Mouse (Mus musculus) hindbrain, embryonic 10.5 days (tissue): ENCODE measurements around the gene Olfr703. TPM values are rescaled to one million over a fixed set of nuclear protein-coding genes. Genes with fewer than 3 reads are reported as not detected.

Experiments used
- DNase-seq: peaks from one replicate; pipeline ENCODE4 v3.0.0-alpha.2; 2017; ENCODE audit warnings: low spot score
- H3K27ac ChIP-seq: fragments of 300-500 bp; sonication (generic); 2 replicates; pipeline ENCODE4 v1.5.1; 2016; ENCODE audit warnings: mild to moderate bottlenecking, moderate library complexity
- H3K27me3 ChIP-seq: fragments of 300-500 bp; sonication (generic); 2 replicates; pipeline ENCODE4 v1.6.1; 2016; ENCODE audit warnings: mild to moderate bottlenecking; ENCODE audit not compliant: poor library complexity, insufficient read depth, severe bottlenecking
- H3K36me3 ChIP-seq: fragments of 300-500 bp; sonication (generic); 2 replicates; pipeline ENCODE4 v1.6.1; 2016; ENCODE audit warnings: mild to moderate bottlenecking, moderate library complexity
- H3K4me1 ChIP-seq: fragments of 300-500 bp; sonication (generic); replicated peaks from 2 replicates; pipeline ENCODE4 v1.6.1; 2016; ENCODE audit warnings: mild to moderate bottlenecking
- H3K4me3 ChIP-seq: fragments of 300-500 bp; sonication (generic); 2 replicates; pipeline ENCODE4 v1.5.1; 2016; ENCODE audit warnings: mild to moderate bottlenecking, moderate library complexity
- H3K9me3 ChIP-seq: fragments of 300-500 bp; sonication (generic); 2 replicates; pipeline ENCODE4 v1.6.1; 2016; ENCODE audit warnings: mild to moderate bottlenecking, moderate library complexity
- WGBS: fragments of 180-500 bp; shearing (Covaris S2); methylation state at CpG from one replicate; pipeline ENCODE4 v1.1.7; 2016; 5-methylcytosine and 5-hydroxymethylcytosine counted together
- polyA plus RNA-seq: library from polyadenylated mRNA; unstranded; fragments of >200 nt; fragmentation: Nextera tagmentation; extraction: Ambion mirVana; gene quantifications from 2 replicates; pipeline ENCODE4 v1.2.1, GENCODE M21; 2016

Gene Olfr703
- polyA plus RNA-seq: not detected in 2 replicates

- 62% methylated on average over 2 of the region's 2 CpGs for WGBS
- H3K27ac ChIP-seq: no peak within 1 kb of the TSS
- H3K4me3 ChIP-seq: no peak within 1 kb of the TSS
- no peaks in the 10 kb centered on the region for H3K27me3 ChIP-seq
- DNase-seq: no peak
- H3K36me3 ChIP-seq: no peaks in the 10 kb centered on the region
- H3K9me3 ChIP-seq: no peaks in the 10 kb centered on the region
- no peaks in the 10 kb centered on the region for H3K4me1 ChIP-seq
Observed at GRCm38 (mm10) chr7:106843060-106843459, at the start of gene Olfr703. Gene Olfr703, plus strand, starts transcription at chr7:106843360.

- Histone ChIP-seq H3K4me3 (no peak within 1 kb of the TSS), H3K27ac (no peak within 1 kb of the TSS), H3K36me3 (no peaks in the 10 kb centered on the region), H3K9me3 (no peaks in the 10 kb centered on the region), H3K4me1 (no peaks in the 10 kb centered on the region), H3K27me3 (no peaks in the 10 kb centered on the region)
- DNase-seq: no peak
- WGBS: 91% methylated on average over 1 of the region's 1 CpGs
Observed at GRCm38 (mm10) chr7:106808734-106809133, 34.4 kb upstream of the Olfr703 start, which contains the start of gene Olfr700. Gene Olfr700, minus strand, starts transcription at chr7:106808834.

GRCm38 (mm10) chr7:106813829-106814228, 29.3 kb upstream of the Olfr703 start, which contains the start of gene Olfr701:
Gene Olfr701, plus strand, starts transcription at chr7:106814129.
- H3K27ac ChIP-seq: no peak within 1 kb of the TSS
- no peaks in the 10 kb centered on the region for H3K9me3 ChIP-seq
- WGBS: 79% methylated on average over 2 of the region's 2 CpGs
- DNase-seq: no peak
- no peak within 1 kb of the TSS for H3K4me3 ChIP-seq
- H3K4me1 ChIP-seq: no peaks in the 10 kb centered on the region
- no peaks in the 10 kb centered on the region for H3K36me3 ChIP-seq
- no peaks in the 10 kb centered on the region for H3K27me3 ChIP-seq

- no peaks in the 10 kb centered on the region for H3K9me3 ChIP-seq
- WGBS: 72% methylated on average over 2 of the region's 2 CpGs
- no peaks in the 10 kb centered on the region for H3K27me3 ChIP-seq
- H3K4me3 ChIP-seq: no peak overlapping the region
- DNase-seq: no peak
- H3K4me1 ChIP-seq: no peaks in the 10 kb centered on the region
- no peak overlapping the region for H3K27ac ChIP-seq
- no peaks in the 10 kb centered on the region for H3K36me3 ChIP-seq
Observed at GRCm38 (mm10) chr7:106815775-106816174, 27.4 kb upstream of the Olfr703 start.

GRCm38 (mm10) chr7:106818414-106818813, 24.7 kb upstream of the Olfr703 start:
- Histone ChIP-seq H3K4me3 (no peak overlapping the region), H3K36me3 (no peaks in the 10 kb centered on the region), H3K9me3 (no peaks in the 10 kb centered on the region), H3K27ac (no peak overlapping the region), H3K27me3 (no peaks in the 10 kb centered on the region), H3K4me1 (no peaks in the 10 kb centered on the region)
- DNase-seq: no peak

GRCm38 (mm10) chr7:106833793-106834192, 9.4 kb upstream of the Olfr703 start, which contains the start of gene Olfr702:
Gene Olfr702, minus strand, starts transcription at chr7:106833893.
- no peak within 1 kb of the TSS for H3K4me3 ChIP-seq
- no peaks in the 10 kb centered on the region for H3K36me3 ChIP-seq
- H3K27ac ChIP-seq: no peak within 1 kb of the TSS
- no peak for DNase-seq
- no peaks in the 10 kb centered on the region for H3K4me1 ChIP-seq
- H3K9me3 ChIP-seq: no peaks in the 10 kb centered on the region
- H3K27me3 ChIP-seq: no peaks in the 10 kb centered on the region

GRCm38 (mm10) chr7:106862885-106863284, 19.7 kb downstream of the Olfr703 start, which contains the start of gene Olfr704:
Gene Olfr704, plus strand, starts transcription at chr7:106863185.
- Histone ChIP-seq H3K9me3 (0 out of 2 replicates have a peak, but pooled peaks cover 2% of the 10 kb centered on the region), H3K36me3 (no peaks in the 10 kb centered on the region), H3K4me3 (no peak within 1 kb of the TSS), H3K4me1 (no peaks in the 10 kb centered on the region), H3K27ac (no peak within 1 kb of the TSS), H3K27me3 (no peaks in the 10 kb centered on the region)
- DNase-seq: no peak

GRCm38 (mm10) chr7:106876791-106877190, 33.6 kb downstream of the Olfr703 start, which contains the start of gene Olfr705:
Gene Olfr705, minus strand, starts transcription at chr7:106876891.
- no peaks in the 10 kb centered on the region for H3K36me3 ChIP-seq
- 86% methylated on average over 3 of the region's 3 CpGs for WGBS

GRCm38 (mm10) chr7:106888062-106888461, 44.9 kb downstream of the Olfr703 start, which contains the start of gene Olfr706:
Gene Olfr706, minus strand, starts transcription at chr7:106888162.
- no peaks in the 10 kb centered on the region for H3K4me1 ChIP-seq
- no peaks in the 10 kb centered on the region for H3K27me3 ChIP-seq
- no peaks in the 10 kb centered on the region for H3K9me3 ChIP-seq
- H3K36me3 ChIP-seq: no peaks in the 10 kb centered on the region
- no peak within 1 kb of the TSS for H3K27ac ChIP-seq
- H3K4me3 ChIP-seq: no peak within 1 kb of the TSS
- DNase-seq: no peak
- 85% methylated on average over 2 of the region's 2 CpGs for WGBS

More at GRCm38 (mm10) chr7:106876791-106877190, 33.6 kb downstream of the Olfr703 start, which contains the start of gene Olfr705:
- Histone ChIP-seq H3K27ac (no peak within 1 kb of the TSS), H3K27me3 (no peaks in the 10 kb centered on the region), H3K9me3 (no peaks in the 10 kb centered on the region), H3K4me1 (no peaks in the 10 kb centered on the region), H3K4me3 (no peak within 1 kb of the TSS)
- no peak for DNase-seq

Other genes with a start within 250 kb of the Olfr703 start
- not detected in 2 replicates for gene Olfr693, start 162.8 kb upstream of the Olfr703 start, polyA plus RNA-seq
- gene Olfr694, start 151.5 kb upstream of the Olfr703 start, polyA plus RNA-seq: not detected in 2 replicates
- not detected in 2 replicates for gene Olfr695, start 127.0 kb upstream of the Olfr703 start, polyA plus RNA-seq
- not detected in 2 replicates for gene Olfr697, start 100.9 kb upstream of the Olfr703 start, polyA plus RNA-seq
- gene Olfr698, start 88.0 kb upstream of the Olfr703 start, polyA plus RNA-seq: not detected in 2 replicates
- not detected in 2 replicates for gene Olfr699, start 50.2 kb upstream of the Olfr703 start, polyA plus RNA-seq
- not detected in 2 replicates for gene Olfr700, start 34.5 kb upstream of the Olfr703 start, polyA plus RNA-seq
- not detected in 2 replicates for gene Olfr701, start 29.2 kb upstream of the Olfr703 start, polyA plus RNA-seq
- gene Olfr702, start 9.5 kb upstream of the Olfr703 start, polyA plus RNA-seq: not detected in 2 replicates
- not detected in 2 replicates for gene Olfr704, start 19.8 kb downstream of the Olfr703 start, polyA plus RNA-seq
- gene Olfr705, start 33.5 kb downstream of the Olfr703 start, polyA plus RNA-seq: not detected in 2 replicates
- not detected in 2 replicates for gene Olfr706, start 44.8 kb downstream of the Olfr703 start, polyA plus RNA-seq
- gene Olfr707, start 57.9 kb downstream of the Olfr703 start, polyA plus RNA-seq: not detected in 2 replicates
- gene Olfr1532-ps1, start 64.6 kb downstream of the Olfr703 start, polyA plus RNA-seq: not detected in 2 replicates
- not detected in 2 replicates for gene Olfr709-ps1, start 88.9 kb downstream of the Olfr703 start, polyA plus RNA-seq
- gene Olfr710, start 105.0 kb downstream of the Olfr703 start, polyA plus RNA-seq: not detected in 2 replicates
- gene Olfr6, start 120.6 kb downstream of the Olfr703 start, polyA plus RNA-seq: not detected in 2 replicates
- gene Olfr711, start 132.1 kb downstream of the Olfr703 start, polyA plus RNA-seq: not detected in 2 replicates
- not detected in 2 replicates for gene Olfr2, start 162.7 kb downstream of the Olfr703 start, polyA plus RNA-seq
- not detected in 2 replicates for gene Olfr713, start 187.8 kb downstream of the Olfr703 start, polyA plus RNA-seq
- gene Olfr714, start 227.6 kb downstream of the Olfr703 start, polyA plus RNA-seq: not detected in 2 replicates
- not detected in 2 replicates for gene Olfr17, start 249.9 kb downstream of the Olfr703 start, polyA plus RNA-seq